Mouse (Mus musculus) activated CD4-positive, CD25-positive, alpha-beta regulatory T cell (primary cell): Measurements from ENCODE around the gene Klrc2. TPM values are rescaled to one million over a fixed set of nuclear protein-coding genes. Genes with fewer than 3 reads are reported as not detected.

Experiments
- polyA plus RNA-seq, 2 experiments: library from polyadenylated mRNA; unstranded; fragments of 100-300 nt; shearing (Covaris generic); gene quantifications; one replicate each; pipeline ENCODE4 v1.2.1; 2017

Gene Klrc2
- polyA plus RNA-seq, result under 1 TPM; 0.42 to 0.72 TPM

GRCm38 (mm10) chr6:129660589-129660988 lies at the start of gene Klrc2:
Gene Klrc2, minus strand, starts transcription at chr6:129660689.

GRCm38 (mm10) chr6:129678873-129679272 lies 18.4 kb upstream of the Klrc2 start, which contains the start of gene Klrc1:
Gene Klrc1, minus strand, starts transcription at chr6:129678973.

GRCm38 (mm10) chr6:129643237-129643636 lies 17.3 kb downstream of the Klrc2 start, which contains the start of gene Klrc3:
Gene Klrc3, minus strand, starts transcription at chr6:129643337.

GRCm38 (mm10) chr6:129623735-129624134 lies 36.8 kb downstream of the Klrc2 start, which contains the start of gene Klrk1:
Gene Klrk1, minus strand, starts transcription at chr6:129623864.

Other genes starting within 250 kb of the Klrc2 start
- gene Clec1a, start 208.7 kb downstream of the Klrc2 start, polyA plus RNA-seq, result not detected
- under 1 TPM in 1 of 2 experiments, not detected in 1; 0.49 TPM for gene Olr1, start 153.5 kb downstream of the Klrc2 start, polyA plus RNA-seq
- gene Tmem52b, start 148.1 kb downstream of the Klrc2 start, polyA plus RNA-seq, result not detected
- gene Gabarapl1, start 127.5 kb downstream of the Klrc2 start, polyA plus RNA-seq, result 10 to 100 TPM in 1 of 2 experiments, 1 to 10 TPM in 1; 6.1 to 12.8 TPM
- not detected for gene Klre1, start 82.8 kb downstream of the Klrc2 start, polyA plus RNA-seq
- 1 to 10 TPM; 1.4 to 2.8 TPM for gene Klrd1, start 68.9 kb downstream of the Klrc2 start, polyA plus RNA-seq
- gene Klrk1, start 36.8 kb downstream of the Klrc2 start, polyA plus RNA-seq, result 1 to 10 TPM in 1 of 2 experiments, under 1 TPM in 1; 0.87 to 2.1 TPM
- gene Klrc3, start 17.4 kb downstream of the Klrc2 start, polyA plus RNA-seq, result not detected
- 1 to 10 TPM in 1 of 2 experiments, under 1 TPM in 1; 0.52 to 1.2 TPM for gene Klrc1, start 18.3 kb upstream of the Klrc2 start, polyA plus RNA-seq
- under 1 TPM in 1 of 2 experiments, not detected in 1; 0.34 TPM for gene Klri1, start 56.4 kb upstream of the Klrc2 start, polyA plus RNA-seq
- under 1 TPM in 1 of 2 experiments, not detected in 1; 0.14 TPM for gene Klri2, start 79.8 kb upstream of the Klrc2 start, polyA plus RNA-seq
- gene Gm156, start 123.6 kb upstream of the Klrc2 start, polyA plus RNA-seq, result not detected
- not detected for gene Gm17631, start 202.0 kb upstream of the Klrc2 start, polyA plus RNA-seq
- gene Klra17, start 216.0 kb upstream of the Klrc2 start, polyA plus RNA-seq, result under 1 TPM in 1 of 2 experiments, not detected in 1; 0.31 TPM